Mouse (Mus musculus) CH12.LX (cell line): ENCODE measurements around the gene Arhgef28.

ENCODE experiments used
- CTCF ChIP-seq, 2 experiments: IDR thresholded peaks in 1 of 2; conservative IDR thresholded peaks in 1 of 2; 2 replicates each; pipeline ENCODE4 v1.5.1; 2011 to 2012; ENCODE audit warnings: low read depth in 2 of 2, low read length in 2 of 2, improper control_type of control experiment in 1 of 2, inconsistent platforms in 1 of 2, mild to moderate bottlenecking in 1 of 2, moderate library complexity in 1 of 2
- E2F4 ChIP-seq: IDR thresholded peaks from 2 replicates; pipeline ENCODE4 v1.6.1; 2011; ENCODE audit warnings: low read depth, low read length, improper control_type of control experiment; ENCODE audit not compliant: insufficient replicate concordance
- EP300 ChIP-seq: IDR thresholded peaks from 2 replicates; pipeline ENCODE4 v1.6.1; 2011; ENCODE audit warnings: low read length, improper control_type of control experiment
- HCFC1 ChIP-seq: IDR thresholded peaks from 2 replicates; pipeline ENCODE4 v1.6.1; 2012; ENCODE audit warnings: low read depth, mild to moderate bottlenecking, inconsistent platforms, low read length, improper control_type of control experiment
- MAFK ChIP-seq: IDR thresholded peaks from 2 replicates; pipeline ENCODE4 v1.6.1; 2011; ENCODE audit warnings: low read length, improper control_type of control experiment; ENCODE audit not compliant: insufficient replicate concordance
- MAX ChIP-seq: IDR thresholded peaks from 2 replicates; pipeline ENCODE4 v1.6.1; 2011; ENCODE audit warnings: low read length, improper control_type of control experiment
- MEF2A ChIP-seq: IDR thresholded peaks from 2 replicates; pipeline ENCODE4 v1.6.1; 2014; ENCODE audit warnings: low read depth, mild to moderate bottlenecking, inconsistent platforms, low read length, improper control_type of control experiment, borderline replicate concordance
- POLR2A ChIP-seq: IDR thresholded peaks from 2 replicates; pipeline ENCODE4 v1.6.1; 2011; ENCODE audit warnings: low read depth, mild to moderate bottlenecking, improper control_type of control experiment, low read length
- POLR2AphosphoS2 ChIP-seq: IDR thresholded peaks from 2 replicates; pipeline ENCODE4 v1.6.1; 2011; ENCODE audit warnings: low read depth, low read length, improper control_type of control experiment
- TBP ChIP-seq: conservative IDR thresholded peaks from 2 replicates; pipeline ENCODE4 v1.6.1; 2011; ENCODE audit warnings: low read depth, low read length, improper control_type of control experiment
- UBTF ChIP-seq: IDR thresholded peaks from 2 replicates; pipeline ENCODE4 v1.6.1; 2012; ENCODE audit warnings: low read depth, mild to moderate bottlenecking, inconsistent platforms, low read length, improper control_type of control experiment, moderate library complexity
- USF2 ChIP-seq: conservative IDR thresholded peaks from 2 replicates; pipeline ENCODE4 v1.6.1; 2011; ENCODE audit warnings: low read depth, low read length, improper control_type of control experiment

DNA sequence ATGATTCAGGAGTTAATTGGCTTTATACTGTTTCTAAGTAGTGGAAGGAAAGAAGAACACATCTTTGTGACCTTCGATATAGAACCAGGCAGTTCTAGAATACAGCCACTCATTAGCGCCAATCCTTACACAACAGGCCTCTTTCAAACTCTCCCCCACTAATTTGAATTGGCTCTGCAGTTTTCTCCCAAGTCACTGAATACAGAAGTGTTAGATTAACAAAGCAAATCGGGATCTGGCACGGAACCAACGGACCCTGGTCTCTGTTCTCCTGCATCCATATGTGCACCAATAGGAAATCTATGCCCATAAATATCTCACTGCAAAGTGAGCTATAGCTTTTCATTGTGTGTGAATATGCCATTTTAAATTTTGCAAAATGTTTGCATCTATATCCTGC, 20.1 kb downstream of the Arhgef28 start:
- TF ChIP-seq CTCF (conservative IDR thresholded peaks at IDR 0.05 in 1 of 2, IDR thresholded peaks at IDR 0.05 in 1 of 2; ENCODE audit: low read depth in 2 of 2, low read length in 2 of 2) (no peak), POLR2A (no peak), E2F4 (no peak), USF2 (no peak), POLR2AphosphoS2 (no peak), TBP (no peak), EP300 (no peak), HCFC1 (no peak), MAX (no peak), UBTF (no peak), MEF2A (no peak), MAFK (no peak)
